Mouse (Mus musculus) urinary bladder, postnatal 14 days (tissue): ENCODE measurements at regions not wholly inside any gene's neighbourhood (a gene's known extent, or its start where the extent isn't known, plus 50 kb on each side); places are given as distances from the start of the nearest gene placed in this dataset.
A peak's percentile ranks its signal among the peaks of the same experiment; 100 is the strongest.

Experiments
- DNase-seq: peaks from one replicate; pipeline ENCODE4 v3.0.0; 2021; ENCODE audit warnings: low spot score

- no peak for DNase-seq
Measured at GRCm38 (mm10) chr3:39062415-39062814, 175.7 kb downstream of the Fat4 start.

DNA sequence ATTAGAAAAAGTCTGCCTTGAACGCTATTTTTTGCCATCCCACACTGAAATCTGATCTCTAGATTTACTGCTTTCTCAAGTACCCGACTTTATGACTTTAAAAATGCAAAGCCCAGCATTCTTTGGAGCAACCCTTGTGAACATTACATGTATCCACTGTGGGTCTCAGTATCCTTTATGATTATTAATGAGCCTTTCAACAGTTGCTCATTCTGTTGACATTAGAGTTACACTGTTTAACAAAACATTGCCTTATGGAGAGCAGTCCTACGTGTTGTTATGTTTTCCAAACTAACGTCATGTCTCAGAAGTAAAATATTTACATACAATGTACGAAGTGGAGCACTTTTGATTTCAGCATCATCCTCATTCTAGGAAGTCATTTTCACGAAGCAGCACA is 178.7 kb downstream of the Fat4 start:
- DNase-seq, result no peak

GRCm38 (mm10) chr3:39069011-39069410 is 182.3 kb downstream of the Fat4 start:
- DNase-seq, result no peak

- no peak for DNase-seq
Measured at GRCm38 (mm10) chr3:39082678-39083270, 196.0 kb downstream of the Fat4 start.

- no peak for DNase-seq
Measured at GRCm38 (mm10) chr3:39088948-39089347, 202.2 kb downstream of the Fat4 start.

- no peak for DNase-seq
Measured at GRCm38 (mm10) chr3:39102324-39102723, 215.6 kb downstream of the Fat4 start.

GRCm38 (mm10) chr3:39109756-39110392 is 223.1 kb downstream of the Fat4 start:
- no peak for DNase-seq

DNA sequence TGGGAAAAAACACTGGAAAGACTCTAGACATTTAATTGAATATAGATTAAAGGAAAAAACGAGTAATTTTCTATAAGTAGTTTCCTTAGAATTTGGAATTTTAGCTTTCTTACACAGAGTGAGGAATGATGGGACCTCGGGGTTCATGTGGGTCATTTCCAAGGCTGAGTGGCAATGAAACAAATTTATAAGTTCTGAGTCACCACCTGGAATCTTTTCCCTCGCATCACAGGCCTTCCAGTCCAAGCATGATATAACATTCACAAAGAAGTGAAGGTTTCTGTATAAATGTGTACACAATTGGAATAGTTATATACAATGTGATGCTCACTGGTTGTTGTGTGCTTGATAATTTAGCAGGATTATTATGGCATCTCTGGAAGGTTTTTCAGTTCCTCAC is 227.3 kb downstream of the Fat4 start:
- no peak for DNase-seq

DNA sequence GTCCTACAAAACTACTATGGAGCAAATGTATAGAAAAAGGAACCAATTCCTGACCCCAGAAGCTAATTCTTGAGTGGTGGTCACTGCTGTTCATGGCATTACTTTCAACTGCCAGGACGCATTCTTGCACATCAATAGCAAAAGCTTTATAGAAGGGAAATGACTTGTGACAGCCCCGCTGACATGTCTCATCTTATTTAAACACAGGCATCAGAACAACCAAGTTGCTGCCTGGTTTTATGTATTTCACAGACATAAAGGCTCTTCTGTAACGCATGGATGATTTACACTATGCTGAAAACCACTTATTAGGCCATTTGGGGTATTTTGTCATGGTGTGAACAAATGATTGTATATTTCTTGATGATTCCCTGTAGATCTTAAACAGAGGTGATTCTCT is 228.1 kb downstream of the Fat4 start:
- no peak for DNase-seq

- DNase-seq, result no peak
Measured at GRCm38 (mm10) chr3:39115441-39115840, 228.7 kb downstream of the Fat4 start.

- no peak for DNase-seq
Measured at GRCm38 (mm10) chr3:39122250-39122649, 235.5 kb downstream of the Fat4 start.

- no peak for DNase-seq
Measured at GRCm38 (mm10) chr3:39130532-39130931, 243.8 kb downstream of the Fat4 start.

DNA sequence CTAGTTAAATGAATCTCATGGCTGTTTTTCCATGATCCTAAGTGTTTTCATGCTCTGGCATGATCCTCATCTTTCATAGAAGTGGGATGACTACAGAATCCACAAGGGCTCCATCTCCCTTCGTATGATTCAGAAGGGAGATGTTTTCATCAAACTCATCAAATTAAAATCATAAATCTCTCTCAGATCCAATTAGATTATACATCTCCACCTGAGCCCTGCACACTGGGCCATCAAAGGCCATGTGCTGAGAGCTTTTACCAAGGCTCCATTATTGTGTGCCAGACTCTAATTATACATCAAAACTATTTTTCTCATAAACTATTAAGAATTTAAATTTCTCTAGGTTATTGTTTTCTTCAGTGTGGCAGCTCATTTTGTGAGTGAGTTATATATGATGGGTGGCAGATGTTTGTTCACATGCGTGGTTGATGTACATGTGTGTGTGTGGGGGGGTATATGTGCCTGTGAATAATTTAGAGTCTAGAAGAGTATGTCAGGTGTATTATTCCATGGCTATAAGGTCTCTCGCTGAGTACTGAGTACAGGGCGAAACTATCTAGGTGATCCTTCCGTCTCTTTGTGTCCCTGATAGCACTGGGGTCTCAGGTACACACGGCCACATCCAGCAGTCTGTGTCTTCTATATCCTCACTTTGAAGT is 278.4 kb downstream of the Fat4 start:
- no peak for DNase-seq

- peak; percentile 15 for DNase-seq
Measured at GRCm38 (mm10) chr3:39182646-39183045, 295.9 kb downstream of the Fat4 start.

DNA sequence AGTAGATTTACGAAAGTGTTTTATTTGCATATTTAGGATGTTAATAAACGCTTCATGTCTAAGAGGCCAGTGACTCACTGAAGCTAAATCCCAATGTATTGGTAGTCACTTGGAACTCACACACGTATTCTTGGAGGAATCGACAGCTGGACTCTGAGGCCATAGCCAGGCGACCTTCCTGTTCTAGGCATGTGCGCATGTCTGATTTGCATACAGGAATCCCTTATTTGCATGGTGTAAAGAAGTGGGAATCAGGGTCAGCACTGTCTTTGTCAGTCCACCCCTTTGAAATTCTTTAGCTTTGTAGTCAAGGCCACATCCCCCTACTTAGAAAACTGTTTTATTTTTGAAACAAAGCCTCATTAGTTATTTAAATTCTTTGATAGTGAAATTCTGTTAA is 308.4 kb downstream of the Fat4 start:
- no peak for DNase-seq

DNA sequence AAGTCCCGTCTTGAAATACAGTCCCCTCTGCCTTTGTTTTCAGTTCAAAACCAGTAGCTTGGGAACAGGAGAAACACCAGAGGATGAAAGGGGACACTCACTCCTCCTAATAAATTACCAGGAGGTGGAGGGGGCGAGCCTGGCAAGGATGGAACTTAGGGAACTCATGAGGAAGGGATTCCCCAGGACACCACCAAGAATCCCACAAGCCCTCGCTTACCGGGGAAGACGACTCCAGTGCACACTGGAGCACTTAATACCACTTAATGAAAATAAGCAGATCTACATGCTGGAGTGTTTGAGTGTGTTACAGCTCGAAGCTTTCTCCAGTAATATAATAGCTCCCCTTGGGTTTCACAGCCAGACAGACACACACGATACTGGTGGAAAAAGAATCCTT is 315.9 kb downstream of the Fat4 start:
- no peak for DNase-seq

DNA sequence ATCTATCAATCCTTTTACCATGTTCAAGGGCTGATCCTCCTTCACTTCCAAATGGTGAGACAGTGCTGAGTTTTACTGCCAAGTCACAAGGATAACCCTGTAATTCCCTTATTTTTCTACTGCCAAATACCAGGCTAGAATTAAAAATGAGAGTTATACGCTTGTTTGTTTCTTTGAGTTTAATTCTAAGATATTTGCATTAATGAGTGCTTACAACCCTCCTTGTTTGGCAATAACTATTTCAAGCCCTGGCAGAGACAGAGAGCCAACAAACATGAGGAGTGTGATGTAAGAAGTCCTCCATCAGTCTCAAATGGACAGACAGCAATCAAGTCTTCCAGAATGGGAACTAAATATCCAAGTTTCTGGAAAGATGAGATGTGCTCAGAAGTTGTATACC is 321.9 kb downstream of the Fat4 start:
- no peak for DNase-seq

GRCm38 (mm10) chr3:39209382-39210165 is 322.8 kb downstream of the Fat4 start:
- DNase-seq, result no peak

DNA sequence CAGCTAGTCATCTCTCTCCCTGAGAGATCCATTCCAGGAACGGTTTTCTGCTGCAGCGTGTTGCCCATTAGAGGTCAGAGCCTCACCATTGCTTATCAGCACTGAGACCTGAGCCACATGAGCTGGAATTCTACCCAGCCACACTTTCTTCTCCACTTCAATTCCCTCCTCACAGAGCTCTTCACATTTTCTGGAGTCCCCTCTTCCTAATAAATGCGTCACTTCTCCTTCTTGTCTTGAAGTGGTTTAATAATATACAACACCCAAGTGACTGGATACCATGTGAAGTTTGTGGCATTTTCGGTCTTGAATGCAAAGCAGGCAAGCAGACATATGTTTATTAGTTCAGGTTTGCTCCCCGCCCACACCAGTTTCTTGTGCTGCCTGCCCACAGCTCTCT is 324.9 kb downstream of the Fat4 start:
- no peak for DNase-seq

DNA sequence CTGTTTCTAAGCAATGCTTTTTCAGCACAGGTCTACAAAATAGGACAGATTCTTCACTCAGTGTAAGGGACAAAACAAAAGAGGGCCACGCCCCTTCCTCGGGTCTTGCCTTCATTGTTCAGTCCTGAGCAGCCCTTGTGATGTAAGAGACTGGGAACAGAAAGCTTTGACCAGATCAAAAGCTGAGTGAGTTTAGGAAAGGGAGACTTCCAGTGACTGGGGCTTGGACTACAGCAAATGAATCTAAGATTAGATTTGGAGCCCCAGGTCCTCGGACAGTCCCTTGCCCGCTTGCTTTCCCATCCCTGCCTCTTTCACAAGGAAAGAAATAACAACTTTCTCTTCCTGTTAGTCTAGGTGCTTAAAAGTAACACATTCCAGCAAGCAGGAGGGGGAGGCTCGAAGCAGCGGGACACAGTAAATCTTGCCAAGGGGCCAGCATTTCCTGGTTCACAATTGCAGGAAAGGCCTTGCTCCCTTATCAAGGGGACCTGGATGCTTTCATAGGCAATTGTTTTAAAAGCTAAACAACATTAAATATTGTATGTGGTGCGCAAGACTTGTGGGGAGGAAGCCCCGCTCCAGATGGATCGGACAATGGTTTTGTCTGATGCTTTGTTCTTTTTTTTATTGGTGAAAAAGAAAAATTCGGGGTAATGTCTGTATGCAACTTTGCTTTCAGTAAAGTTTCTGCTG is 333.4 kb downstream of the Fat4 start:
- no peak for DNase-seq

DNA sequence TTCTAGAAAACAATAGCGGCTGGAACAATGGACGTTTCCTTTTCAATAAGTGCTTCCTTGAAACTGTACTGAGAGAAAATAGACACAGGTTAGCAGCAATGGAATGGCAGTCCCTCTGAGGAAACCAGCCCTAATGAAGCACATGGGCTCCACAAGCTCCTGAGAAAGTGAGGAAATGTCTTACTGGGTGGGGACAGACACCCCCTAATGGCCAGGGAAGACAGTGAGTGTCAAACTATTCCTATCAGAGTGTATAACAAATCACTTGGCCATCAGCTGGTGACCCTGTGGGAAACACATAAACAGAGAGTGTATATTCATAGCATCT is 333.9 kb downstream of the Fat4 start:
- no peak for DNase-seq

- DNase-seq, result no peak
Measured at GRCm38 (mm10) chr3:39222059-39222458, 335.3 kb downstream of the Fat4 start.
